In genomic region chr4:40899264-40899663, GRCm38 (mm10) we compare ENCODE assay signal across 26 mouse cellular contexts. TPM values are rescaled to one million over a fixed set of nuclear protein-coding genes. Genes with fewer than 3 reads are reported as not detected.
A peak's percentile ranks its signal among the peaks of the same experiment; 100 is the strongest.
DNase-seq lines count a peak whose midpoint lies in the region; ATAC-seq lines count a peak whose summit lies in the region.
"Had no signal": no experiment of that assay in that cellular context is flagged by ENCODE, and none has a peak within 500 bp of the region (broad histone marks: within the 10 kb centered on the region; RNA-seq: fewer than 3 reads in every experiment).

No protein-coding gene starts in this region.

- peaks cover 7% of the 10 kb centered on the region; the same call in 1 of the 2 replicates for H3K9me3 ChIP-seq in stomach, embryonic 16.5 days (replicated peaks; ENCODE audit: control insufficient read depth, low read length)
- H3K9me3 ChIP-seq in midbrain, embryonic 11.5 days (ENCODE audit: control insufficient read depth, low read length): no peaks in the 10 kb centered on the region
- H3K9me3 ChIP-seq in midbrain, embryonic 14.5 days (ENCODE audit: control insufficient read depth, low read length): no peaks in the 10 kb centered on the region
- H3K9me3 ChIP-seq: embryonic facial prominence, embryonic 13.5 days; forebrain, embryonic 12.5 days; heart, embryonic 15.5 days; hindbrain, embryonic 13.5 days had no signal

- no peak overlapping the region for H3K4me2 ChIP-seq in stomach, embryonic 16.5 days (ENCODE audit: low read depth, low read length)
- H3K4me2 ChIP-seq in midbrain, embryonic 11.5 days: no peak overlapping the region
- H3K4me2 ChIP-seq in midbrain, embryonic 14.5 days (ENCODE audit: low read length): no peak overlapping the region
- H3K4me2 ChIP-seq: embryonic facial prominence, embryonic 13.5 days; forebrain, embryonic 12.5 days; heart, embryonic 11.5 days; heart, embryonic 15.5 days; hindbrain, embryonic 13.5 days had no signal

- H3K27me3 ChIP-seq in stomach, embryonic 16.5 days (ENCODE audit: control insufficient read depth, insufficient read depth, low read length): no peaks in the 10 kb centered on the region
- H3K27me3 ChIP-seq in midbrain, embryonic 11.5 days (ENCODE audit: control insufficient read depth, insufficient read depth, low read length): no peaks in the 10 kb centered on the region
- no peaks in the 10 kb centered on the region for H3K27me3 ChIP-seq in midbrain, embryonic 14.5 days (ENCODE audit: control insufficient read depth, insufficient read depth, low read length)
- H3K27me3 ChIP-seq: embryonic facial prominence, embryonic 13.5 days; forebrain, embryonic 12.5 days; heart, embryonic 15.5 days; hindbrain, embryonic 13.5 days; Patski had no signal

- ATAC-seq in stomach, embryonic 16.5 days (ENCODE audit: insufficient read depth, low FRiP score): peak; percentile 58; the same call in 1 of the 2 replicates
- ATAC-seq in midbrain, embryonic 11.5 days (ENCODE audit: low FRiP score): no peak
- no peak for ATAC-seq in midbrain, embryonic 14.5 days (ENCODE audit: low FRiP score, low TSS enrichment)
- ATAC-seq: CD4-positive, CD25-positive, alpha-beta regulatory T cell, adult 4 months; forebrain, embryonic 16.5 days; hindbrain, postnatal 0 days; Patski had no signal

- WGBS in stomach, embryonic 16.5 days: 55% methylated on average over 2 of the region's 2 CpGs
- 67% methylated on average over 2 of the region's 2 CpGs for WGBS in midbrain, embryonic 11.5 days
- WGBS in midbrain, embryonic 14.5 days: 60% methylated on average over 2 of the region's 2 CpGs

- H3K27ac ChIP-seq in stomach, embryonic 16.5 days (ENCODE audit: low read length): peak overlapping the region; percentile 38; the same call in 1 of the 2 replicates
- no peak overlapping the region for H3K27ac ChIP-seq in midbrain, embryonic 11.5 days (ENCODE audit: low read depth, low read length)
- H3K27ac ChIP-seq in midbrain, embryonic 14.5 days (replicated peaks; ENCODE audit: low read depth, low read length): no peak overlapping the region
- H3K27ac ChIP-seq: embryonic facial prominence, embryonic 13.5 days; forebrain, embryonic 12.5 days; heart, embryonic 15.5 days; hindbrain, embryonic 13.5 days; hindbrain, postnatal 0 days had no signal

- H3K36me3 ChIP-seq in stomach, embryonic 16.5 days (ENCODE audit: control insufficient read depth, insufficient read depth, low read length): no peaks in the 10 kb centered on the region
- no peaks in the 10 kb centered on the region for H3K36me3 ChIP-seq in midbrain, embryonic 11.5 days (ENCODE audit: control insufficient read depth, insufficient read depth, low read length)
- H3K36me3 ChIP-seq in midbrain, embryonic 14.5 days (ENCODE audit: control insufficient read depth, insufficient read depth, low read length): no peaks in the 10 kb centered on the region
- H3K36me3 ChIP-seq: embryonic facial prominence, embryonic 13.5 days; forebrain, embryonic 12.5 days; heart, embryonic 15.5 days; hindbrain, embryonic 13.5 days had no signal

- DNase-seq in adrenal gland, adult (ENCODE audit: inconsistent age in 2 of 2, low spot score in 1 of 2): peak; percentile 42 to 48
- DNase-seq in adrenal gland, adult 18-20 months (ENCODE audit: low spot score in 2 of 2): no peak
- peak; percentile 91 for DNase-seq in heart, adult 11 months
- no peak for DNase-seq in heart, adult 8-10 months (ENCODE audit: low spot score)
- DNase-seq in R1 (ENCODE audit: low read depth, low spot score): peak; percentile 47
- DNase-seq in midbrain, embryonic 11.5 days (ENCODE audit: low spot score, missing footprints): no peak
- DNase-seq in midbrain, embryonic 14.5 days: no peak
- DNase-seq: adrenal gland, postnatal 14 days; B cell, adult 2 months; cerebellum, adult 18-20 months; cerebellum, adult 9-11 months; cerebellum, postnatal 36 days; heart, adult 18-20 months; heart, postnatal 14 days had no signal

- no peaks in the 10 kb centered on the region for H3K4me1 ChIP-seq in stomach, embryonic 16.5 days (ENCODE audit: control insufficient read depth, insufficient read depth, low read length)
- H3K4me1 ChIP-seq in midbrain, embryonic 11.5 days (ENCODE audit: control insufficient read depth, insufficient read depth, low read length): no peaks in the 10 kb centered on the region
- no peaks in the 10 kb centered on the region for H3K4me1 ChIP-seq in midbrain, embryonic 14.5 days (ENCODE audit: control insufficient read depth, insufficient read depth, low read length)
- H3K4me1 ChIP-seq: embryonic facial prominence, embryonic 13.5 days; forebrain, embryonic 12.5 days; heart, embryonic 15.5 days; hindbrain, embryonic 13.5 days had no signal

- H3K4me3 ChIP-seq in stomach, embryonic 16.5 days (replicated peaks; ENCODE audit: low read length): no peak overlapping the region
- H3K4me3 ChIP-seq in midbrain, embryonic 11.5 days (ENCODE audit: low read depth, low read length): no peak overlapping the region
- no peak overlapping the region for H3K4me3 ChIP-seq in midbrain, embryonic 14.5 days (replicated peaks; ENCODE audit: low read depth, low read length)
- H3K4me3 ChIP-seq: embryonic facial prominence, embryonic 13.5 days; forebrain, embryonic 12.5 days; heart, embryonic 15.5 days; hindbrain, embryonic 13.5 days had no signal

- H3K9ac ChIP-seq in stomach, embryonic 16.5 days (ENCODE audit: low read length): no peak overlapping the region
- no peak overlapping the region for H3K9ac ChIP-seq in midbrain, embryonic 11.5 days (ENCODE audit: low read length)
- no peak overlapping the region for H3K9ac ChIP-seq in midbrain, embryonic 14.5 days (replicated peaks; ENCODE audit: low read length)
- H3K9ac ChIP-seq: embryonic facial prominence, embryonic 13.5 days; forebrain, embryonic 12.5 days; heart, embryonic 15.5 days; hindbrain, embryonic 13.5 days had no signal

RNA-seq across cellular contexts. Expression of gene Spink4, which starts 20.6 kb away (rescaled TPM):
- 100 to 1,000 TPM in 1 of 2 experiments, not detected in 1; 120 TPM for total RNA-seq in adrenal gland, adult 18-20 months (2021)
- 1 to 10 TPM in 1 of 4 experiments, under 1 TPM in 2, not detected in 1; 0.82 to 1.3 (median 0.94) TPM for total RNA-seq in heart, adult 8-10 months (2022)
- 36.1 and 40.3 TPM in 2 replicates for polyA plus RNA-seq in stomach, embryonic 16.5 days (2015; fragmentation: Nextera tagmentation; extraction: Ambion mirVana)
- polyA plus RNA-seq in midbrain, embryonic 11.5 days (2014; fragmentation: Nextera tagmentation; extraction: Ambion mirVana): not detected in 2 replicates
- polyA plus RNA-seq in midbrain, embryonic 14.5 days (2014; fragmentation: Nextera tagmentation; extraction: Ambion mirVana): not detected in 2 replicates
- total RNA-seq: gastrocnemius, adult 8-10 months; heart, adult 18-20 months; hematopoietic stem cell, adult 5-6 weeks; hindbrain, postnatal 0 days had no signal
- polyA plus RNA-seq: CD4-positive, CD25-positive, alpha-beta regulatory T cell, adult 4 months; embryonic facial prominence, embryonic 13.5 days; forebrain, embryonic 12.5 days; forebrain, embryonic 16.5 days; hindbrain, embryonic 13.5 days; hindbrain, postnatal 0 days; Patski had no signal

RNA-seq across cellular contexts. Expression of gene B4galt1, which starts 45.5 kb away (rescaled TPM):
- 10 to 100 TPM; 53.1 to 62.5 TPM for total RNA-seq in adrenal gland, adult 18-20 months (2021)
- total RNA-seq in heart, adult 8-10 months (2022): 10 to 100 TPM; 53.9 to 60.3 (median 57.4) TPM
- 50.1 and 51.2 TPM in 2 replicates for polyA plus RNA-seq in stomach, embryonic 16.5 days (2015; fragmentation: Nextera tagmentation; extraction: Ambion mirVana)
- 13.8 and 14.9 TPM in 2 replicates for polyA plus RNA-seq in midbrain, embryonic 11.5 days (2014; fragmentation: Nextera tagmentation; extraction: Ambion mirVana)
- polyA plus RNA-seq in midbrain, embryonic 14.5 days (2014; fragmentation: Nextera tagmentation; extraction: Ambion mirVana): 4.3 and 7.6 TPM in 2 replicates

RNA-seq across cellular contexts. Expression of gene Bag1, which starts 48.8 kb away (rescaled TPM):
- total RNA-seq in adrenal gland, adult 18-20 months (2021): 100 to 1,000 TPM; 306 to 371 TPM
- total RNA-seq in heart, adult 8-10 months (2022): 100 to 1,000 TPM; 252 to 291 (median 269) TPM
- polyA plus RNA-seq in stomach, embryonic 16.5 days (2015; fragmentation: Nextera tagmentation; extraction: Ambion mirVana): 184 and 197 TPM in 2 replicates
- 233 and 247 TPM in 2 replicates for polyA plus RNA-seq in midbrain, embryonic 11.5 days (2014; fragmentation: Nextera tagmentation; extraction: Ambion mirVana)
- 203 and 204 TPM in 2 replicates for polyA plus RNA-seq in midbrain, embryonic 14.5 days (2014; fragmentation: Nextera tagmentation; extraction: Ambion mirVana)

RNA-seq across cellular contexts. Expression of gene Chmp5, which starts 48.9 kb away (rescaled TPM):
- total RNA-seq in adrenal gland, adult 18-20 months (2021): 100 to 1,000 TPM in 1 of 2 experiments, 10 to 100 TPM in 1; 95.1 to 114 TPM
- 10 to 100 TPM; 32.2 to 39.2 (median 37.1) TPM for total RNA-seq in heart, adult 8-10 months (2022)
- 109 and 118 TPM in 2 replicates for polyA plus RNA-seq in stomach, embryonic 16.5 days (2015; fragmentation: Nextera tagmentation; extraction: Ambion mirVana)
- 159 and 169 TPM in 2 replicates for polyA plus RNA-seq in midbrain, embryonic 11.5 days (2014; fragmentation: Nextera tagmentation; extraction: Ambion mirVana)
- 172 and 186 TPM in 2 replicates for polyA plus RNA-seq in midbrain, embryonic 14.5 days (2014; fragmentation: Nextera tagmentation; extraction: Ambion mirVana)

Comparison
In these comparisons a context has a peak if more than half of its experiments do, and no peak if none do; other contexts are left out.
1. DNase-seq: peak in adrenal gland, adult (2 of 2), heart, adult 11 months (single experiment) and R1 (single experiment); none in adrenal gland, adult 18-20 months (0 of 2), heart, adult 8-10 months (single experiment), midbrain, embryonic 11.5 days (single experiment) and midbrain, embryonic 14.5 days (single experiment).
2. RNA of gene Spink4, which starts 20.6 kb away (polyA plus RNA-seq): 36.1 to 40.3 TPM in stomach, embryonic 16.5 days; not detected in midbrain, embryonic 11.5 days and not detected in midbrain, embryonic 14.5 days; every median in the first group is over 10 times any median in the second.